Mouse (Mus musculus) forebrain, embryonic 13.5 days (tissue): ENCODE measurements at regions not wholly inside any gene's neighbourhood (a gene's known extent, or its start where the extent isn't known, plus 50 kb on each side); places are given as distances from the start of the nearest gene placed in this dataset.

Experiments used
- ATAC-seq: fragments of 200-750 bp; cut with Nextera tagmentation; 2 replicates; pipeline ENCODE4 v1.8.0; 2017
- H3K27ac ChIP-seq: fragments of 300-500 bp; sonication (generic); 2 replicates; pipeline ENCODE4 v1.5.1; 2015; ENCODE audit warnings: inconsistent platforms, mild to moderate bottlenecking, moderate library complexity
- H3K27me3 ChIP-seq: fragments of 300-500 bp; sonication (generic); 2 replicates; pipeline ENCODE4 v1.6.1; 2015; ENCODE audit warnings: mild to moderate bottlenecking, inconsistent platforms
- H3K36me3 ChIP-seq: fragments of 300-500 bp; sonication (generic); 2 replicates; pipeline ENCODE4 v1.6.1; 2015; ENCODE audit warnings: mild to moderate bottlenecking, inconsistent platforms; ENCODE audit not compliant: poor library complexity, severe bottlenecking
- H3K4me1 ChIP-seq: fragments of 300-500 bp; sonication (generic); 2 replicates; pipeline ENCODE4 v1.6.1; 2015; ENCODE audit warnings: inconsistent platforms
- H3K4me2 ChIP-seq: fragments of 300-500 bp; sonication (generic); 2 replicates; pipeline ENCODE4 v1.6.1; 2015; ENCODE audit warnings: inconsistent platforms, mild to moderate bottlenecking, moderate library complexity
- H3K4me3 ChIP-seq: fragments of 300-500 bp; sonication (generic); 2 replicates; pipeline ENCODE4 v1.5.1; 2015; ENCODE audit warnings: mild to moderate bottlenecking, inconsistent platforms
- H3K9ac ChIP-seq: fragments of 300-500 bp; sonication (generic); 2 replicates; pipeline ENCODE4 v1.6.1; 2015; ENCODE audit warnings: mild to moderate bottlenecking, inconsistent platforms
- H3K9me3 ChIP-seq: fragments of 300-500 bp; sonication (generic); replicated peaks from 2 replicates; pipeline ENCODE4 v1.6.1; 2016; ENCODE audit warnings: inconsistent platforms
- WGBS: fragments of 180-500 bp; shearing (Covaris S2); methylation state at CpG from one replicate; pipeline ENCODE4 v1.1.7; 2015; 5-methylcytosine and 5-hydroxymethylcytosine counted together

DNA sequence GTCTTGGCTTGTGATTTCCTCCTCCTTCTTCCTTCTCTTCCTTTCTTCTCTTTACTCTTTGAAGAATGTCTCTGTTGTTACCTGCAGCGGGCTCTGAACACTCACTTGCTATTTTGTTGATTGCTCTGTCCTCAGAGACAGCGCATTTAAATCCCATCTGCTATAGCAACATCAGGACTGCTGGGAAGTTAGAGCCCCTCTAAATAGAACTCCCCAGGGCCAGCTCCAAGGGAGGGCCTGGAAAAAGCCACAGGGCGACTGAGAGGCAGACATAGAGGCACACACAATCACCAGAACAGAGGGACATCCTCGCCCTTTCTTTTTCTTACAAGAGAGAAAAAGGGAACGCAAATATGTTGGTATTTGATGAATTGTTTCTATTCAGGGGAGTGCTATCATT lies 306.6 kb downstream of the Satb1 start:
- Histone ChIP-seq H3K9ac (no peak overlapping the region), H3K4me2 (no peak overlapping the region), H3K27me3 (no peaks in the 10 kb centered on the region), H3K4me3 (no peak overlapping the region), H3K36me3 (no peaks in the 10 kb centered on the region), H3K9me3 (0 out of 2 replicates have a peak, but pooled peaks cover 3% of the 10 kb centered on the region), H3K27ac (no peak overlapping the region), H3K4me1 (peaks cover 7% of the 10 kb centered on the region)
- no peak for ATAC-seq
- 20% methylated on average over 5 of the region's 5 CpGs for WGBS

DNA sequence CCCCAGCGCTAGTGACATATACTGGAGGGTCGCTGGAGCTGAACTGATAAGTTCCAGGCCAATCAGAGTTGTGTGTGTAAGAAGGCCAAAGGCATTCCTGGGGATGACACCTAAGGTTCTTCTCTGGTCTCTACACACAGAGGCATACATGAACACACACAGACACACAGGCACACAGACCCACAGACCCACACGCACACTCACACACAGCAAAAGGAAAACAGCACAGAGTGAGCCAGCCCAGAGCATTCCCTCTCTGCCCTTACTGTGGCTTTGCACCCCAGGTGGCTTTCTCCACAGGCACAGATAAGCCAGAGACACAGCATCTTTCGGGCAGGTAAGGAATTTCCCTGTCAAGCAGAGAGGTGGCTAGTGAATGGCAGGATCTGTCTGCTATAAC lies 307.1 kb downstream of the Satb1 start:
- Histone ChIP-seq H3K4me1 (peaks cover 7% of the 10 kb centered on the region), H3K27ac (no peak overlapping the region), H3K4me2 (no peak overlapping the region), H3K36me3 (no peaks in the 10 kb centered on the region), H3K9me3 (0 out of 2 replicates have a peak, but pooled peaks cover 3% of the 10 kb centered on the region), H3K9ac (no peak overlapping the region), H3K4me3 (no peak overlapping the region), H3K27me3 (no peaks in the 10 kb centered on the region)
- 48% methylated on average over 4 of the region's 4 CpGs for WGBS
- 0 out of 2 replicates have a peak, but pooled peaks have one; percentile 49 for ATAC-seq

- no peak overlapping the region for H3K4me3 ChIP-seq
- H3K9me3 ChIP-seq, result 0 out of 2 replicates have a peak, but pooled peaks cover 3% of the 10 kb centered on the region
- H3K27me3 ChIP-seq, result no peaks in the 10 kb centered on the region
- no peaks in the 10 kb centered on the region for H3K36me3 ChIP-seq
- peaks cover 7% of the 10 kb centered on the region for H3K4me1 ChIP-seq
- no peak overlapping the region for H3K27ac ChIP-seq
- no peak overlapping the region for H3K4me2 ChIP-seq
- ATAC-seq, result no peak
- no peak overlapping the region for H3K9ac ChIP-seq
- WGBS, result 67% methylated on average over 2 of the region's 2 CpGs
Observed at GRCm38 (mm10) chr17:51525219-51525618, 307.9 kb downstream of the Satb1 start.

DNA sequence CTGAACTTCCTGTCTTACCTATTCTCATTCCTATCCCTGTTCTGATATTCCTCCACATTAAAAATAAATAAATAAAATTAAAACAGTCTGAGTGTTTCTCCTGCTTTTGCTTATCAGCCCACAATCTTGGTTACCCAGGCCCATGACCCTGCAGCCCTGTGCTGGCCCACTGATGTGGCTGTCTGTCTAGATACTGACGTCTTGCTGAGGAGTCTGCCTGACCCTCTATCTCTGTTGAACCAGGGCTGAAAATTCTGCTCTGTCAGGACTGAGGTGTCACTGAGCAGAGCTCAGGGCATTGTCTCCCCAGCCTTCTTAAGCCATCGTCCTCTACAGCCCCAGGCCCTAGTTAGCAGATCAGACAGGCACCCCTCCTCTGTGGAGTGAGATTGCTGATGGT lies 321.2 kb downstream of the Satb1 start:
- WGBS, result 80% methylated on average over 2 of the region's 2 CpGs
- Histone ChIP-seq H3K36me3 (no peaks in the 10 kb centered on the region), H3K4me3 (no peak overlapping the region), H3K9me3 (no peaks in the 10 kb centered on the region), H3K4me2 (no peak overlapping the region), H3K27ac (no peak overlapping the region), H3K27me3 (no peaks in the 10 kb centered on the region), H3K9ac (no peak overlapping the region), H3K4me1 (no peaks in the 10 kb centered on the region)
- no peak for ATAC-seq

DNA sequence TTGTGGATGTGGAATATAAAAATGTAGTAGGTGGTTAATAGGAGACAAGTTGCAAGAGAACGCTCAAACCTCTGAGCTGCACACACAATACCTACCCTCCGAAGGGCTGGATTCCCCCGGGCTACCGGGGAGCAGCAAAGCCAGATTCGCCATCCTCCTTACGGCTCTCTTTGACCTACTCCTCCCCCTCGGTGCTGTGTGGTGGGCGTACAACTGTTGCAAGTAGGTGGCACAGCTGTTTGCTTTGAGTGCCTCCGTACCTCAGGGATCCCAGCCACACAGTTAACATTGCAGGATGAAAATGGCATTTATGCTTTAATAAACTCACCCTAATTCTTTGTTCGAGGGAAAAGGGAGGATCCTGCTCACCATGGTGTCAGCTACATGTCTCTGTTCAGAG lies 321.6 kb upstream of the Tbc1d5 start:
- WGBS, result 85% methylated on average over 10 of the region's 10 CpGs
- Histone ChIP-seq H3K36me3 (no peaks in the 10 kb centered on the region), H3K4me2 (no peak overlapping the region), H3K27me3 (no peaks in the 10 kb centered on the region), H3K9ac (no peak overlapping the region), H3K4me3 (no peak overlapping the region), H3K4me1 (no peaks in the 10 kb centered on the region), H3K27ac (no peak overlapping the region), H3K9me3 (no peaks in the 10 kb centered on the region)
- no peak for ATAC-seq

GRCm38 (mm10) chr17:51499541-51499940 lies 320.4 kb upstream of the Tbc1d5 start:
- no peak overlapping the region for H3K27ac ChIP-seq
- no peak overlapping the region for H3K4me3 ChIP-seq
- no peaks in the 10 kb centered on the region for H3K9me3 ChIP-seq
- H3K27me3 ChIP-seq, result no peaks in the 10 kb centered on the region
- H3K9ac ChIP-seq, result no peak overlapping the region
- no peaks in the 10 kb centered on the region for H3K4me1 ChIP-seq
- WGBS, result 83% methylated on average over 2 of the region's 2 CpGs
- no peaks in the 10 kb centered on the region for H3K36me3 ChIP-seq
- H3K4me2 ChIP-seq, result no peak overlapping the region
- ATAC-seq, result no peak

DNA sequence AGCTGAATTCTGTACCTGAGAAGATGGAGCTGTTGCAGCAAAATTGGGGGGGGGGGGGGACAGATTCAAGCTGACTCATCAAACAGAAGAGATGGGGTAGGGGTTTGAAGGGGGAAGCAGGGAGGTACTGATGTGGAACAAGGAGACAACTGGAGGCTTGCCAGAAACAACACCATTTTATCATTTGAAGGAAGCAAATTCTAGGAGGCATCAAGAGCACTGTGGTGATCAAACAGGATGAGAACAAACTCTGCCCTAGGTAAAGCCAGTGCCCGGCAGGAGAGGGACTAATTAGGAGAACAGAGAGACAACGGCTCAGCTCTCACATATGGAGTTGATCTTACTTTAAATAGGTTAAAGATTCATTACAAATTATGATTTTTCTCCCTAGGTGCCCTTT lies 315.9 kb upstream of the Tbc1d5 start:
- Histone ChIP-seq H3K27ac (no peak overlapping the region), H3K9ac (no peak overlapping the region), H3K27me3 (no peaks in the 10 kb centered on the region), H3K36me3 (no peaks in the 10 kb centered on the region), H3K9me3 (no peaks in the 10 kb centered on the region), H3K4me1 (no peaks in the 10 kb centered on the region), H3K4me3 (no peak overlapping the region), H3K4me2 (no peak overlapping the region)
- no peak for ATAC-seq
- WGBS, result 51% methylated on average over 2 of the region's 2 CpGs

GRCm38 (mm10) chr17:51489386-51489785 lies 310.2 kb upstream of the Tbc1d5 start:
- no peak overlapping the region for H3K4me2 ChIP-seq
- H3K36me3 ChIP-seq, result no peaks in the 10 kb centered on the region
- H3K4me3 ChIP-seq, result no peak overlapping the region
- H3K9me3 ChIP-seq, result no peaks in the 10 kb centered on the region
- no peaks in the 10 kb centered on the region for H3K4me1 ChIP-seq
- H3K27me3 ChIP-seq, result no peaks in the 10 kb centered on the region
- H3K27ac ChIP-seq, result no peak overlapping the region
- no peak overlapping the region for H3K9ac ChIP-seq
- 86% methylated on average over 3 of the region's 3 CpGs for WGBS
- ATAC-seq, result no peak

GRCm38 (mm10) chr17:51487918-51488445 lies 308.8 kb upstream of the Tbc1d5 start:
- H3K4me2 ChIP-seq, result no peak overlapping the region
- no peak overlapping the region for H3K9ac ChIP-seq
- H3K9me3 ChIP-seq, result no peaks in the 10 kb centered on the region
- H3K4me1 ChIP-seq, result no peaks in the 10 kb centered on the region
- H3K36me3 ChIP-seq, result no peaks in the 10 kb centered on the region
- no peaks in the 10 kb centered on the region for H3K27me3 ChIP-seq
- no peak overlapping the region for H3K4me3 ChIP-seq
- 94% methylated on average over 3 of the region's 3 CpGs for WGBS
- no peak overlapping the region for H3K27ac ChIP-seq
- no peak for ATAC-seq

- H3K36me3 ChIP-seq, result no peaks in the 10 kb centered on the region
- H3K27me3 ChIP-seq, result no peaks in the 10 kb centered on the region
- no peak overlapping the region for H3K9ac ChIP-seq
- peaks cover 4% of the 10 kb centered on the region; the same call in 1 of the 2 replicates for H3K9me3 ChIP-seq
- WGBS, result 80% methylated on average over 7 of the region's 7 CpGs
- ATAC-seq, result no peak
- no peak overlapping the region for H3K27ac ChIP-seq
- no peaks in the 10 kb centered on the region for H3K4me1 ChIP-seq
- H3K4me3 ChIP-seq, result no peak overlapping the region
- H3K4me2 ChIP-seq, result no peak overlapping the region
Observed at GRCm38 (mm10) chr17:51477810-51478209, 298.7 kb upstream of the Tbc1d5 start.

DNA sequence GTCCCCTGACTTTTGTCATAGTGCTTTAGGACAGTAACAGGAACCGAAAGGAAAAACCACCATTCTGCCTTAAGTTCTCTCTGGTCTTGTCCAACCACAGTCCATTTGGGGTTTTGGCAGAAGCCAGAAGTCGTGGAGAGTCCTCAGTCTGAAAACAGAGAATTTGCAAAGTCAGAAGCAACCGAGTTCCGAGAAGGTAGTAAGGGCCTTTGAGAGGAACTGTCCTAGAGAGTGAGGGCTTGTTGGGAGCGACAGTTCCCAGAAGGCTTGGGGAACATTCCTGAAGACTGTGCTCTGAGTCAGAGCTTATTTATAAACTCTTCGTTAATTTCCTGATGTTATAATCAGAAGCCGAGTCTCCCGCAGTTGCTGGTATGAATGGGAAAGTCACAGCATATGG lies 298.3 kb upstream of the Tbc1d5 start:
- no peaks in the 10 kb centered on the region for H3K4me1 ChIP-seq
- no peak overlapping the region for H3K4me2 ChIP-seq
- no peak overlapping the region for H3K4me3 ChIP-seq
- WGBS, result 93% methylated on average over 8 of the region's 8 CpGs
- no peak overlapping the region for H3K27ac ChIP-seq
- H3K36me3 ChIP-seq, result no peaks in the 10 kb centered on the region
- H3K27me3 ChIP-seq, result no peaks in the 10 kb centered on the region
- no peak overlapping the region for H3K9ac ChIP-seq
- no peak for ATAC-seq
- peaks cover 4% of the 10 kb centered on the region; the same call in 1 of the 2 replicates for H3K9me3 ChIP-seq

GRCm38 (mm10) chr17:51462137-51462880 lies 283.2 kb upstream of the Tbc1d5 start:
- H3K4me3 ChIP-seq, result peak overlapping the region; percentile 32; the same call in 1 of the 2 replicates
- H3K9ac ChIP-seq, result no peak overlapping the region
- ATAC-seq, result no peak; the same call in 1 of the 2 replicates
- H3K4me1 ChIP-seq, result peaks cover 14% of the 10 kb centered on the region
- 28% methylated on average over 5 of the region's 5 CpGs for WGBS
- H3K9me3 ChIP-seq, result no peaks in the 10 kb centered on the region
- H3K36me3 ChIP-seq, result no peaks in the 10 kb centered on the region
- no peak overlapping the region for H3K27ac ChIP-seq
- no peaks in the 10 kb centered on the region for H3K27me3 ChIP-seq
- H3K4me2 ChIP-seq, result peak overlapping the region; percentile 60
